Mouse (Mus musculus): ENCODE results near the gene Ap5b1. TPM values are rescaled to one million over a fixed set of nuclear protein-coding genes. Genes with fewer than 3 reads are reported as not detected.

The Ap5b1 gene
- polyA plus RNA-seq, 1 experiment from 2014 or later, result 2.8 TPM

DNA sequence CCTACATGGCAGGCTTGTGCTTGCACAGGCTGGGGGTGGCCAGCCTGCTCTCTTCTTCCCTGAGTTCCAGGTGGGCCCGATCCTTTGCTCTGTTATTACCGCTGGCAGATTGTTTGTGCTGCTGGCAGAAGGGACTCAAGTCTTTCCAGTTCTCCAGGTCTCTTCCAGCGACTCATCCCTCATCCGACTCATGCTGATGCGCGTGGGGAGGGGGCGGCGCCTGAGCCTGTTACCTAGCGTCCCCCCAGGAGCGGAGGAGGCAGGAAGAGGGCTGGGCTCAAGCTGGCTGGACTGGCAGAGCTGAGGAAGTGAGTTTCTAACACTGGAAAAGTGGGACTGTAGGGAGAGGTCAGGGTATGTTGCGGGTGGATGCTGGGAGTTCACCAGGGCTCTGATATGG lies 23.8 kb upstream of the Ap5b1 start:
- Histone ChIP-seq H3K9me3 (ENCODE audit: control insufficient read depth, low read length) (no peaks in the 10 kb centered on the region), H3K27me3 (ENCODE audit: control insufficient read depth, insufficient read depth, low read length) (no peaks in the 10 kb centered on the region), H3K27ac (replicated peaks; ENCODE audit: low read depth, low read length) (no peak overlapping the region), H3K36me3 (ENCODE audit: control insufficient read depth, insufficient read depth, low read length) (no peaks in the 10 kb centered on the region), H3K4me3 (replicated peaks; ENCODE audit: low read depth, low read length) (no peak overlapping the region), H3K4me1 (ENCODE audit: control insufficient read depth, insufficient read depth, low read length) (no peaks in the 10 kb centered on the region), H3K9ac (replicated peaks; ENCODE audit: low read length) (no peak overlapping the region), H3K4me2 (ENCODE audit: low read length) (no peak overlapping the region)
- 58% methylated on average over 11 of the region's 11 CpGs for WGBS
- DNase-seq, result no peak
- no peak for ATAC-seq (ENCODE audit: low FRiP score, low TSS enrichment)

DNA sequence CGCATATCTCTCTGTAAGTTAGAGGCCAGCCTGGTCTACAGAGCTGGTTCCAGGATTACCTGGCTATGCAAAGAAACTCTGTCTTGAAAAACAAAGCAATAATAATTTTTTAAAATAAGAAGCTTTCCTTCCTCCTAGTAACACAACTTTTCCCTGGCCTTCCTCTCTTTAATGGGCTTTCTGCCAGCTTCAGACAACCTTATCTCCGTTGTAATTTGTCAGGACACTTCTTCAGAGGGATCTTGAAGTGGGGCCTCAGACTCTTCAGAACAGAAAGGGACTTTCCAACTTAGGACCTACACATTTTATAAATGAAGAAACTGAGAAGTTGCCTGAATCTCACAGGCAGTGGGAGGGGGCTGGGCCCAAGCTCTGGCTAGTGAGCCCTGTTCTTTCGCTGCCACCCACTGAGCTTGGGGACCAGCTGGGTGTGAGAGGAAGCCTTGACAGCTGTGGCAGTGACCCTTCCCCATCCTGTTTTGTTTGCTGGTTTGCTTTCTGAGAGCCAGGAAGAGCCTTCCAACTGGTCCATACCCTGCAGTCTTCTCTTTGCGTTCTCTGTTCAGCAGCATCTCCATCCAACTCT lies 20.3 kb upstream of the Ap5b1 start:
- WGBS, result 90% methylated on average over 4 of the region's 4 CpGs

DNA sequence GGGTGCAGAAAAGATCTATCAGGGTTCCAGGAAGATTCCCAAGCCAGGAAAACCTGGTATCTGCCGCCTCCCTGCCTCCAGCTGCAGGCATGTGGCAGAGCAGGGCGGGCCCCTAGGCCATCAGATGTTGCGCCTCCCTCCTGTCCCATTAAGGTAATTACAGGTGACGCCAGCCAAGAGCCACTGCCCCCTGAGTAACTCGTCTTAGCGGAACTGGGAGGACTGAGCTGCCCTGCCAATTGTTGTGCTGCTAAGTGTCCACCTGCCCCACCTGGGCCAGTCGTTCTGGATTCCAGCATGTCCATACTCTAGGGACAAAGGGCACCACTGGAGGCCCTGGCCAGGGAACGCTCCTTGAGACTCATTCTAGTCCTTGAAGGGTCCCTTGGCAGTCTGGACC lies 14.0 kb upstream of the Ap5b1 start:
- H3K4me2 ChIP-seq (ENCODE audit: low read length), result no peak overlapping the region
- WGBS, result 54% methylated on average over 8 of the region's 8 CpGs
- H3K36me3 ChIP-seq (ENCODE audit: control insufficient read depth, insufficient read depth, low read length), result no peaks in the 10 kb centered on the region
- peaks cover 22% of the 10 kb centered on the region for H3K27me3 ChIP-seq (ENCODE audit: control insufficient read depth, insufficient read depth, low read length)
- DNase-seq, result no peak
- no peak for ATAC-seq (ENCODE audit: low FRiP score, low TSS enrichment)
- no peaks in the 10 kb centered on the region for H3K4me1 ChIP-seq (ENCODE audit: control insufficient read depth, insufficient read depth, low read length)
- no peak overlapping the region for H3K4me3 ChIP-seq (replicated peaks; ENCODE audit: low read depth, low read length)
- H3K27ac ChIP-seq (replicated peaks; ENCODE audit: low read depth, low read length), result no peak overlapping the region
- H3K9ac ChIP-seq (replicated peaks; ENCODE audit: low read length), result no peak overlapping the region
- no peaks in the 10 kb centered on the region for H3K9me3 ChIP-seq (ENCODE audit: control insufficient read depth, low read length)

More for the DNA sequence above, 20.3 kb upstream of the Ap5b1 start:
- Histone ChIP-seq H3K36me3 (ENCODE audit: control insufficient read depth, insufficient read depth, low read length) (no peaks in the 10 kb centered on the region), H3K4me1 (ENCODE audit: control insufficient read depth, insufficient read depth, low read length) (no peaks in the 10 kb centered on the region), H3K9me3 (ENCODE audit: control insufficient read depth, low read length) (no peaks in the 10 kb centered on the region), H3K9ac (replicated peaks; ENCODE audit: low read length) (no peak overlapping the region), H3K27me3 (ENCODE audit: control insufficient read depth, insufficient read depth, low read length) (no peaks in the 10 kb centered on the region), H3K4me2 (ENCODE audit: low read length) (no peak overlapping the region), H3K27ac (replicated peaks; ENCODE audit: low read depth, low read length) (no peak overlapping the region), H3K4me3 (replicated peaks; ENCODE audit: low read depth, low read length) (no peak overlapping the region)
- no peak for ATAC-seq (ENCODE audit: low FRiP score, low TSS enrichment)
- no peak for DNase-seq

DNA sequence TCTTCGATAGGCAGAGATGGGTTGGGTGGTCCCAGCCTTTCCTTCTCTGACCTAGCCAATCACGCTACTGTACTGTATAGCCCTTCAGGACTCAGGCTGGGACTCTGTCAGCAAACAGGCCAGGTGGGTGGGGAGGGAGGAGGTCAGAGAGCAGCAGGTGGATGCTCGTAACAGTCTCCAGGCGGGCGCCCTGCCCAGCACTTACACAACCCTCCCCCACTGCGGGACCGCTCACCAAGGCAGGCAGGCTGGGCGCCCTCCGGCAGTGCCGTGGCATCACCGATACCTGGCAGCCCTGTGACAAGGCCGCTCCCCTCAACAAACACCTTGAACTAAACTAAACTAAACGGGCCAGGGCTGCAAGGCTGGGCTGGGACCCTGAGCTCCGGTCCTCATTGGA lies 13.6 kb upstream of the Ap5b1 start:
- Histone ChIP-seq H3K27ac (replicated peaks; ENCODE audit: low read depth, low read length) (no peak overlapping the region), H3K4me2 (ENCODE audit: low read length) (no peak overlapping the region), H3K9me3 (ENCODE audit: control insufficient read depth, low read length) (no peaks in the 10 kb centered on the region), H3K36me3 (ENCODE audit: control insufficient read depth, insufficient read depth, low read length) (no peaks in the 10 kb centered on the region), H3K4me3 (replicated peaks; ENCODE audit: low read depth, low read length) (no peak overlapping the region), H3K4me1 (ENCODE audit: control insufficient read depth, insufficient read depth, low read length) (no peaks in the 10 kb centered on the region), H3K27me3 (ENCODE audit: control insufficient read depth, insufficient read depth, low read length) (peaks cover 26% of the 10 kb centered on the region), H3K9ac (replicated peaks; ENCODE audit: low read length) (no peak overlapping the region)
- ATAC-seq (ENCODE audit: low FRiP score, low TSS enrichment), result no peak
- no peak for DNase-seq
- 86% methylated on average over 14 of the region's 14 CpGs for WGBS

DNA sequence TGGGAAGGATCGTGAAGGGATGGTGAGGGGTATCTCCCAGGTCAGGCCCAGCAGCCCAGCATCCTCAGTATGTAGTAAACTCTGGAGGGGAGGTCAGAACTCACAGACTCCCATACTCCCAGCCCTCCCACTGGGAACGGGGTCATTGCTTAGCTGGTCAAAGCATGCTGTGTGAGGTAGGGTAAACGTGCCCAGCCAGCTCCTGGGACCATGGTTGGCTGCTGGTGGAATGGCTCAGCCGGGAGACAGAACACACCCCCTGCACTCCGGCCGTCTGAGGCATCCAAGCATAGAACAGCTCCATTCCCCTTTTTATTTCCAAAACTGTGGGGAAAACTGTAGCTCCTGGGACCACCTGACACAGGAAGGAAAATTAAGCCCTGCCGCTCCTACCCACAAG lies 9.7 kb upstream of the Ap5b1 start:
- Histone ChIP-seq H3K4me3 (replicated peaks; ENCODE audit: low read depth, low read length) (no peak overlapping the region), H3K27me3 (ENCODE audit: control insufficient read depth, insufficient read depth, low read length) (peaks cover 65% of the 10 kb centered on the region), H3K9ac (replicated peaks; ENCODE audit: low read length) (no peak overlapping the region), H3K4me1 (ENCODE audit: control insufficient read depth, insufficient read depth, low read length) (0 out of 2 replicates have a peak, but pooled peaks cover 12% of the 10 kb centered on the region), H3K4me2 (ENCODE audit: low read length) (no peak overlapping the region), H3K36me3 (ENCODE audit: control insufficient read depth, insufficient read depth, low read length) (no peaks in the 10 kb centered on the region), H3K27ac (replicated peaks; ENCODE audit: low read depth, low read length) (no peak overlapping the region), H3K9me3 (ENCODE audit: control insufficient read depth, low read length) (no peaks in the 10 kb centered on the region)
- ATAC-seq (ENCODE audit: low FRiP score, low TSS enrichment) (no peak), DNase-seq (no peak)
- WGBS, result 32% methylated on average over 7 of the region's 7 CpGs

DNA sequence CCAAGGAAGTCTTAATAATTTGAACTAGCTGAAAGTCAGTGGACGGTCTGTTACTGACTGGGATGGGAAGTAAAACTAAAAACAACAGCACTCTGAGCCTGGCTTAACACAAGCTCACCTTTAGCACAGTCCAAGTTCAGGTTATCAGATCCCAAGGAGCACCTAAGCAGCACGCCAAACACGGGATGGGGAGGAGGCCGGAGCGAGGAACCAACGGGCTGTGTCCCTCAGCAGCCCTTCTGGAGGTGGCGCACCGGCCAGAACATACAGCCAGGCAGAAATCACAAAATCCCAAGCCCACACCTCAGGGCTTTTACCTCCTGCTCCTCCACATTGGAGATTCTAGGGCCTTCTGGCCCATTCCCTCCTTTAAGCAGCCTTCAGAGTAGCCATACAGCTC lies 9.1 kb upstream of the Ap5b1 start:
- Histone ChIP-seq H3K4me3 (replicated peaks; ENCODE audit: low read depth, low read length) (no peak overlapping the region), H3K9ac (replicated peaks; ENCODE audit: low read length) (no peak overlapping the region), H3K4me2 (ENCODE audit: low read length) (no peak overlapping the region), H3K9me3 (ENCODE audit: control insufficient read depth, low read length) (no peaks in the 10 kb centered on the region), H3K4me1 (ENCODE audit: control insufficient read depth, insufficient read depth, low read length) (0 out of 2 replicates have a peak, but pooled peaks cover 12% of the 10 kb centered on the region), H3K27ac (replicated peaks; ENCODE audit: low read depth, low read length) (no peak overlapping the region), H3K36me3 (ENCODE audit: control insufficient read depth, insufficient read depth, low read length) (no peaks in the 10 kb centered on the region), H3K27me3 (ENCODE audit: control insufficient read depth, insufficient read depth, low read length) (peaks cover 67% of the 10 kb centered on the region)
- no peak for DNase-seq
- WGBS, result 52% methylated on average over 8 of the region's 8 CpGs
- ATAC-seq (ENCODE audit: low FRiP score, low TSS enrichment), result no peak

DNA sequence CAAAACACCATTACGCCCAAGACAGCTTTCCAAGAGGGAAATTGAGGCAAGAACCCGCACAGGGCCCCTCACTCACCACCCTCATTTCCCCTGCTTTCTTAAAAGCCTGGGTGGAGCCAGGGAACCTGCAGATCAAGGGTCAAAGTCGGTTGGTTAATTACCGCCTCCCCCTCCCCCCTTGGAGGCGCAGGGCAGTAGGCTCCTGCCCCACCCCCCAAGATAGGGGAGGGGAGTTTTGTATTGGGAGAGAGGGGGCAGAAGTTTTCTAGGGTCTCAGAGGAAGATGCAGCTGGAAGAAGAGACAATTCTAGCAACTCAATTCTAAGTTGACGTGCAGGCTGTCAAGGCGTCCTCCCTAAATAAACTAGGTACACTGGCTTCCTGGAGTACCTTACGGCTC lies 8.6 kb upstream of the Ap5b1 start:
- Histone ChIP-seq H3K27me3 (ENCODE audit: control insufficient read depth, insufficient read depth, low read length) (peaks cover 67% of the 10 kb centered on the region), H3K27ac (replicated peaks; ENCODE audit: low read depth, low read length) (no peak overlapping the region), H3K9ac (replicated peaks; ENCODE audit: low read length) (no peak overlapping the region), H3K36me3 (ENCODE audit: control insufficient read depth, insufficient read depth, low read length) (no peaks in the 10 kb centered on the region), H3K4me3 (replicated peaks; ENCODE audit: low read depth, low read length) (no peak overlapping the region), H3K4me2 (ENCODE audit: low read length) (no peak overlapping the region), H3K9me3 (ENCODE audit: control insufficient read depth, low read length) (no peaks in the 10 kb centered on the region), H3K4me1 (ENCODE audit: control insufficient read depth, insufficient read depth, low read length) (0 out of 2 replicates have a peak, but pooled peaks cover 12% of the 10 kb centered on the region)
- no peak for ATAC-seq (ENCODE audit: low FRiP score, low TSS enrichment)
- no peak for DNase-seq
- 18% methylated on average over 8 of the region's 8 CpGs for WGBS

DNA sequence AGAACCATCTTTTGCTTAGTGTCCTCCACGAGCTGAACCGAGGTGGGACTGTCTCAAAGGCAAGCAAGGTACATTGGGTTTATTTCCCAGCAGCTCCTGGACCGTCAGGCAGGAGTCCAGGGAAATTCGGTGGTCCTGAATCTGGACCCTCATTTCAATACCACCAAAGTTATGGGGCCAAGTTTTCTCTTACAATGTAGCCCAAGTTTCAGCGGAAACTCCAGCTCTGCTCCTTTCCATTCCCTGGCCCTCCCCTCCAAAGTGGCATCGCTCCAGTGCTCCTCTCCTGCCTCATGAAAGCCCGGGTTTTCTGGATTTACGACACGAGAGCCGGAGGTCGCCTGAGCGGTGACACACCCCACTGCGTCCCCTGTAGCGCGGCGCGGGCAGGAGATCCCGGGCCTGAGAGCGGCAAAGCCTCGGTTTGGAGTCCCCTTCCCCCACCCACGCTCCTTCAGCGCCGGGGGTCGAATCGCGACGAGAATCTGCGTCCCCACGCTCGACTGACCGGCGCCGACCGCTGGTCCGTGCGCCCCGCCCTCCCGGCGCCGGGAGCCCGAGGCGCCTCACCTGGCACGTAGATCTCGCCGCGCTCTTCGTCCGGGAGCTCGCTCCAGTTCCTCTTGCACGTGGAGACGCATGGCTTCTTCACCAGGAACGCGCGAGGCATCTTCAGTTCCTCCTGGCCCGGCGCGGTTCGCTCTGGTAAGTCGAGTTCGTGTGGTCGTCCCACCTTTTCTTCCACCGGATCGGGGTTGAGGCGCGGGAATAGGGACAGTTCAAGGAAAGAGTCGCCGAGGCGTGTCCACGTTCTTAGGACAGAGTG lies 8.0 kb upstream of the Ap5b1 start:
- Histone ChIP-seq H3K36me3 (ENCODE audit: control insufficient read depth, insufficient read depth, low read length) (no peaks in the 10 kb centered on the region), H3K27ac (replicated peaks; ENCODE audit: low read depth, low read length) (no peak overlapping the region), H3K9me3 (ENCODE audit: control insufficient read depth, low read length) (no peaks in the 10 kb centered on the region), H3K9ac (replicated peaks; ENCODE audit: low read length) (0 out of 2 replicates have a peak overlapping the region, but pooled peaks have one; percentile 20), H3K4me1 (ENCODE audit: control insufficient read depth, insufficient read depth, low read length) (0 out of 2 replicates have a peak, but pooled peaks cover 12% of the 10 kb centered on the region), H3K4me3 (replicated peaks; ENCODE audit: low read depth, low read length) (peak overlapping the region; percentile 31), H3K4me2 (ENCODE audit: low read length) (peak overlapping the region; percentile 57), H3K27me3 (ENCODE audit: control insufficient read depth, insufficient read depth, low read length) (peaks cover 67% of the 10 kb centered on the region)
- WGBS, result under 1% methylated on average over 69 of the region's 69 CpGs
- DNase-seq, result peak; percentile 39
- ATAC-seq (ENCODE audit: low FRiP score, low TSS enrichment), result no peak
